Mouse (Mus musculus): Measurements from ENCODE around the gene Adm2. TPM values are rescaled to one million over a fixed set of nuclear protein-coding genes. Genes with fewer than 3 reads are reported as not detected.
A peak's percentile ranks its signal among the peaks of the same experiment; 100 is the strongest.

Gene Adm2
- total RNA-seq, 1 experiment: 4.6 TPM

DNA sequence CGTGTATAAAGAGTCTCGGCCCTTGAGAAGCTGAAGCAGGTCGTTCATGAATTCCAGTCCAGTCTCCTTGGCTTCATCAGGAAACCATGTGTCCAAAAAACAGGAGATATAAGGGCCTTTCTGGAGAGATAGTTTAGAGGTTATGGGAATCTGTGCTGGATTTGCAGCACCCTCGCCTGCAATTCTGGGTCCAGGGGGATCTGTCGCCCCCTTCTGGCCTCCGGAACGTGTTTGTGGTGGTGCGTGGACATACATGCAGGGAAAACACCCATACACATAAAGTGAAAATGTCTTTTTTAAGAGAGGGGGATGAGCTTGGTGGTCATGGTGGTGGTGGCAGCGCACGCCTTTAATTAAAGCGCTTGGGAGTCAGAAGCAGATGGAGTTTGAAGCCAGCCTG is 6.4 kb upstream of the Adm2 start:
- H3K9ac ChIP-seq (ENCODE audit: insufficient read depth, low read depth, low read length, poor library complexity, severe bottlenecking): peak overlapping the region; percentile 32; the same call in 1 of the 2 replicates
- H3K36me3 ChIP-seq (ENCODE audit: control insufficient read depth, insufficient read depth, low read length, poor library complexity, severe bottlenecking): no peaks in the 10 kb centered on the region
- TF ChIP-seq HCFC1 (IDR thresholded peaks at IDR 0.05; ENCODE audit: borderline replicate concordance, insufficient read depth, low read length) (no peak), CHD2 (IDR thresholded peaks at IDR 0.05; ENCODE audit: low read depth, low read length) (no peak), ZNF384 (IDR thresholded peaks at IDR 0.05; ENCODE audit: low read depth, low read length) (no peak)
- H3K4me3 ChIP-seq (ENCODE audit: insufficient read depth in 1 of 2, low read depth in 1 of 2, low read length in 2 of 2, poor library complexity in 1 of 2, severe bottlenecking in 1 of 2): no peak overlapping the region; a peak in 1 of 4 replicates
- DNase-seq (ENCODE audit: low read depth, low spot score): peak; percentile 56
- H3K27ac ChIP-seq (ENCODE audit: insufficient read depth, low read depth, low read length, poor library complexity, severe bottlenecking): no peak overlapping the region
- in situ Hi-C loops (cut with MboI; ENCODE audit: low sequenced_read_pairs in 2 of 2, unreplicated experiment in 2 of 2): no loop called here
- H3K9me3 ChIP-seq (ENCODE audit: control insufficient read depth, insufficient read depth, low read depth, low read length): no peaks in the 10 kb centered on the region
- H3K4me1 ChIP-seq (ENCODE audit: control insufficient read depth in 2 of 2, insufficient read depth in 2 of 2, low read length in 2 of 2, poor library complexity in 1 of 2): peaks cover 0 to 15% of the 10 kb centered on the region in 2 experiments; a peak in 1 of 4 replicates

DNA sequence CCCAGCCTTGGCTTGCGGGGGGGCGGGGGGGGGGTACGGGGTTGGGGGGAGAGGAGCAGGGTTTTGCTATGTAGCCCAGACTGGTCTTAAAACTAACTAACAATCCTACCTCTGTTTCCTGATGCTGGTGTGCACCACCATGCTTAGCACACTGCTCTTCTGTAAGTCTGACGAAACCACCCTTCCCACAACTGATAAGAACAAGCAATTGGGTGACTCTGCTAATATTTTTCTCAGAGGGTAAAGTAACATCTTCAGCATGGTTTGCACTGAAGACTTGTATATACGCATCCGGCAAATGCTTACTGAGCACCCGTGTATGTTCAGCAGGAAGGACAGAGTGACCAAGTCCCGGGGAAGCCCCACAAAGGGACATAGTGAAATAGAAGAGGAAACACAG is 1.3 kb upstream of the Adm2 start:
- Histone ChIP-seq H3K4me3 (ENCODE audit: insufficient read depth in 1 of 2, low read depth in 1 of 2, low read length in 2 of 2, poor library complexity in 1 of 2, severe bottlenecking in 1 of 2) (no peak overlapping the region), H3K9me3 (ENCODE audit: control insufficient read depth, insufficient read depth, low read depth, low read length) (no peaks in the 10 kb centered on the region), H3K4me1 (ENCODE audit: control insufficient read depth in 2 of 2, insufficient read depth in 2 of 2, low read length in 2 of 2, poor library complexity in 1 of 2) (peaks cover 0 to 6% of the 10 kb centered on the region in 2 experiments; a peak in 1 of 4 replicates), H3K36me3 (ENCODE audit: control insufficient read depth, insufficient read depth, low read length, poor library complexity, severe bottlenecking) (peaks cover 2% of the 10 kb centered on the region; the same call in 1 of the 2 replicates), H3K27ac (ENCODE audit: insufficient read depth, low read depth, low read length, poor library complexity, severe bottlenecking) (no peak overlapping the region), H3K9ac (ENCODE audit: insufficient read depth, low read depth, low read length, poor library complexity, severe bottlenecking) (no peak overlapping the region)
- TF ChIP-seq HCFC1 (IDR thresholded peaks at IDR 0.05; ENCODE audit: borderline replicate concordance, insufficient read depth, low read length): no peak
- no peak for TF ChIP-seq CHD2 (IDR thresholded peaks at IDR 0.05; ENCODE audit: low read depth, low read length)
- no peak for TF ChIP-seq MAFK (IDR thresholded peaks at IDR 0.05; ENCODE audit: insufficient read depth, low read depth, low read length)
- TF ChIP-seq ZNF384 (IDR thresholded peaks at IDR 0.05; ENCODE audit: low read depth, low read length): no peak
- TF ChIP-seq ZC3H11A (IDR thresholded peaks at IDR 0.05; ENCODE audit: borderline replicate concordance, low read depth, low read length): no peak
- no peak for DNase-seq (ENCODE audit: low read depth, low spot score)
- in situ Hi-C loops (cut with MboI; ENCODE audit: low sequenced_read_pairs in 2 of 2, unreplicated experiment in 2 of 2): no loop called here

DNA sequence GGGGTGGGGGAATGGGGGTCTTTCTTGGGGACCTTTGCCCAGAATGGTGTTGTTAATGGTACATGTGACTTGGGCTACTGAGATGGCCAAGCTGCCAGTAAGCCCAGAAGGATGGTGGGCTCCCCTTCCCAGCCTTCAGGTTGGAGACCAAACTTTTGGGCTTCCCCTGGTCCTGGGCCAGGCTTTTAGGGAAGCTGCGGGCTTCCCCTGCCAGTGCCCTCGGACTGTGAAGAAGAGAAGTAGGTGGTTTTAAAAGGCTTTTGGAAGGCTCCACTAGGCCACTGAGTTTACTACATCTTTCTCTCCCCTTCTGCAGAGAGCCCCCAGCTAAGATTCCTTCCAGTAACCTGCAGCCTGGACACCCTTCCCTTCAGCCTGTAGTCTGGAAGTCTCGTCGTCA is 1.1 kb downstream of the Adm2 start:
- Histone ChIP-seq H3K9ac (ENCODE audit: insufficient read depth, low read depth, low read length, poor library complexity, severe bottlenecking) (peak overlapping the region; percentile 65; the same call in 1 of the 2 replicates), H3K4me1 (ENCODE audit: control insufficient read depth in 2 of 2, insufficient read depth in 2 of 2, low read length in 2 of 2, poor library complexity in 1 of 2) (peaks cover 0 to 6% of the 10 kb centered on the region in 2 experiments; a peak in 1 of 4 replicates), H3K9me3 (ENCODE audit: control insufficient read depth, insufficient read depth, low read depth, low read length) (no peaks in the 10 kb centered on the region), H3K4me3 (ENCODE audit: insufficient read depth in 1 of 2, low read depth in 1 of 2, low read length in 2 of 2, poor library complexity in 1 of 2, severe bottlenecking in 1 of 2) (peak overlapping the region; percentile 69 to 72), H3K36me3 (ENCODE audit: control insufficient read depth, insufficient read depth, low read length, poor library complexity, severe bottlenecking) (peaks cover 2% of the 10 kb centered on the region; the same call in 1 of the 2 replicates), H3K27ac (ENCODE audit: insufficient read depth, low read depth, low read length, poor library complexity, severe bottlenecking) (no peak overlapping the region)
- in situ Hi-C loops (cut with MboI; ENCODE audit: low sequenced_read_pairs in 2 of 2, unreplicated experiment in 2 of 2): no loop called here
- no peak for TF ChIP-seq ZC3H11A (IDR thresholded peaks at IDR 0.05; ENCODE audit: borderline replicate concordance, low read depth, low read length)
- TF ChIP-seq ZNF384 (IDR thresholded peaks at IDR 0.05; ENCODE audit: low read depth, low read length): no peak
- no peak for TF ChIP-seq MAFK (IDR thresholded peaks at IDR 0.05; ENCODE audit: insufficient read depth, low read depth, low read length)
- TF ChIP-seq CHD2 (IDR thresholded peaks at IDR 0.05; ENCODE audit: low read depth, low read length): no peak
- TF ChIP-seq HCFC1 (IDR thresholded peaks at IDR 0.05; ENCODE audit: borderline replicate concordance, insufficient read depth, low read length): no peak
- no peak for DNase-seq (ENCODE audit: low read depth, low spot score)

DNA sequence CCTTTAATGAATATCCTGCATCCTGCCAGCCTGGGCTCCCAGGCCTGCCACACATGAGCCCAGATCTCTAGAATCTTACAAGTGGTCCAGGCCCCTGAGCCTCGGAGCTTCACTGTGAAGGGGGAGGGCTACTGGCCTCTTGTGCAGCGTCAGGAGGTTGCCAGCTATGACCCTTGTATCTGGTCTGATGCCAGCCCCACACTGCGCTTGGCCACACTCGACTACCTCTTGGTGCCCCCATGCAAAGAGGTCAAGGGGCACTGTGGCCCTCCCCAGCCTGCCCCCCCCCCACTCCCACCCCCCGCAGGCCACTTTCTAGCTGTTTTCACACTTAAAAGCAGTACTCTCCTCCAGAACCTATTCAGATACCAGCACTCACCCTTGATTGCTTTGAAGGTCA is 3.9 kb downstream of the Adm2 start:
- no peaks in the 10 kb centered on the region for H3K9me3 ChIP-seq (ENCODE audit: control insufficient read depth, insufficient read depth, low read depth, low read length)
- peaks cover 2% of the 10 kb centered on the region; the same call in 1 of the 2 replicates for H3K36me3 ChIP-seq (ENCODE audit: control insufficient read depth, insufficient read depth, low read length, poor library complexity, severe bottlenecking)
- no peak overlapping the region for H3K27ac ChIP-seq (ENCODE audit: insufficient read depth, low read depth, low read length, poor library complexity, severe bottlenecking)
- peaks cover 0 to 4% of the 10 kb centered on the region in 2 experiments; a peak in 1 of 4 replicates for H3K4me1 ChIP-seq (ENCODE audit: control insufficient read depth in 2 of 2, insufficient read depth in 2 of 2, low read length in 2 of 2, poor library complexity in 1 of 2)
- no peak overlapping the region for H3K4me3 ChIP-seq (ENCODE audit: insufficient read depth in 1 of 2, low read depth in 1 of 2, low read length in 2 of 2, poor library complexity in 1 of 2, severe bottlenecking in 1 of 2)
- in situ Hi-C loops (cut with MboI; ENCODE audit: low sequenced_read_pairs in 2 of 2, unreplicated experiment in 2 of 2): no loop called here
- H3K9ac ChIP-seq (ENCODE audit: insufficient read depth, low read depth, low read length, poor library complexity, severe bottlenecking): no peak overlapping the region
- no peak for TF ChIP-seq ZC3H11A (IDR thresholded peaks at IDR 0.05; ENCODE audit: borderline replicate concordance, low read depth, low read length)
- TF ChIP-seq ZNF384 (IDR thresholded peaks at IDR 0.05; ENCODE audit: low read depth, low read length): no peak
- DNase-seq (ENCODE audit: low read depth, low spot score): no peak

DNA sequence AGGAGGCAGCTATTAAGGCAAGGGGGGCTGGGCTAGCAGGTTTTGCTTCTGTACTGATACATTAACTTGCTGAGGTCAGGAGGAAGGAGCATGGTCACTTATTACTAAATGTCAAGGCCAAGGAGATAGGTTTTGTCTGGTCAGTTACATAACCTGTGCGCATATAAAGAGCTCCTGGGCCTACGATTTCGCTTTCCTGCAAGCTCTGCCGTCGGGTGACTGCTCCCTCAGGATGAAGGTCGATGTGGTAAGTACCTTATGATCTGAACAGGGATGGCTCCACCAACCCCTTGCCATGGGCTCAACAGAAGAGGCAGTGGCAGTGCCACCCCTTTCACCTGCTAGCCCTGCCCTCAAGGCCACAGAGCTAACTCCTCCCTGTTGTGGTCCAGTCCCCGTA is 11.8 kb downstream of the Adm2 start, which contains the start of gene Miox:
Gene Miox (plus strand): TSS at position 128 of the 400 bp plus-strand sequence.
- TF ChIP-seq CHD2 (IDR thresholded peaks at IDR 0.05; ENCODE audit: low read depth, low read length): no peak
- no peak for TF ChIP-seq MAFK (IDR thresholded peaks at IDR 0.05; ENCODE audit: insufficient read depth, low read depth, low read length)
- no peak for TF ChIP-seq HCFC1 (IDR thresholded peaks at IDR 0.05; ENCODE audit: borderline replicate concordance, insufficient read depth, low read length)
- no peak for TF ChIP-seq ZNF384 (IDR thresholded peaks at IDR 0.05; ENCODE audit: low read depth, low read length)
- TF ChIP-seq ZC3H11A (IDR thresholded peaks at IDR 0.05; ENCODE audit: borderline replicate concordance, low read depth, low read length): no peak
- H3K9me3 ChIP-seq (ENCODE audit: control insufficient read depth, insufficient read depth, low read depth, low read length): 0 out of 2 replicates have a peak, but pooled peaks cover 1% of the 10 kb centered on the region
- 0 out of 4 replicates have a peak, but pooled peaks cover 0 to 4% of the 10 kb centered on the region in 2 experiments for H3K4me1 ChIP-seq (ENCODE audit: control insufficient read depth in 2 of 2, insufficient read depth in 2 of 2, low read length in 2 of 2, poor library complexity in 1 of 2)
- no peaks in the 10 kb centered on the region for H3K36me3 ChIP-seq (ENCODE audit: control insufficient read depth, insufficient read depth, low read length, poor library complexity, severe bottlenecking)
- H3K9ac ChIP-seq (ENCODE audit: insufficient read depth, low read depth, low read length, poor library complexity, severe bottlenecking): no peak within 1 kb of the TSS
- in situ Hi-C loops (cut with MboI; ENCODE audit: low sequenced_read_pairs in 2 of 2, unreplicated experiment in 2 of 2): no loop called here
- no peak for DNase-seq (ENCODE audit: low read depth, low spot score)
- H3K27ac ChIP-seq (ENCODE audit: insufficient read depth, low read depth, low read length, poor library complexity, severe bottlenecking): no peak within 1 kb of the TSS
- H3K4me3 ChIP-seq (ENCODE audit: insufficient read depth in 1 of 2, low read depth in 1 of 2, low read length in 2 of 2, poor library complexity in 1 of 2, severe bottlenecking in 1 of 2): peak within 1 kb of the TSS in 1 of 2 experiments; percentile 68; a peak in 1 of 4 replicates

All from ES-E14 (cell line).